Mouse (Mus musculus) liver, postnatal 0 days (tissue): Measurements from ENCODE around the gene Sema6c. TPM values are rescaled to one million over a fixed set of nuclear protein-coding genes. Genes with fewer than 3 reads are reported as not detected.

ENCODE experiments used
- ATAC-seq: fragments of 200-750 bp; cut with Nextera tagmentation; 2 replicates; pipeline ENCODE4 v1.8.0; 2017; ENCODE audit warnings: mild to moderate bottlenecking, moderate library complexity
- DNase-seq: peaks from one replicate; pipeline ENCODE4 v3.0.0-alpha.2; 2016
- H3K27ac ChIP-seq: fragments of 300-500 bp; sonication (generic); 2 replicates; pipeline ENCODE4 v1.5.1; 2014; ENCODE audit warnings: antibody characterized with exemption, moderate library complexity, mild to moderate bottlenecking, low read depth
- H3K27me3 ChIP-seq: fragments of 300-500 bp; sonication (generic); 2 replicates; pipeline ENCODE4 v1.6.1; 2014; ENCODE audit warnings: low read length, control low read depth, mixed read lengths; ENCODE audit not compliant: insufficient read depth
- H3K36me3 ChIP-seq: fragments of 300-500 bp; sonication (generic); replicated peaks from 2 replicates; pipeline ENCODE4 v1.6.1; 2014; ENCODE audit warnings: mild to moderate bottlenecking, control low read depth, low read length, moderate library complexity, mixed read lengths; ENCODE audit not compliant: insufficient read depth
- H3K4me1 ChIP-seq: fragments of 300-500 bp; sonication (generic); 2 replicates; pipeline ENCODE4 v1.6.1; 2014; ENCODE audit warnings: antibody characterized with exemption, mild to moderate bottlenecking, control low read depth; ENCODE audit not compliant: insufficient read depth
- H3K4me2 ChIP-seq: fragments of 300-500 bp; sonication (generic); 2 replicates; pipeline ENCODE4 v1.6.1; 2014; ENCODE audit warnings: low read depth, mild to moderate bottlenecking, low read length, moderate library complexity, mixed read lengths
- H3K4me3 ChIP-seq: fragments of 300-500 bp; sonication (generic); 2 replicates; pipeline ENCODE4 v1.5.1; 2014; ENCODE audit warnings: low read depth, low read length
- H3K9ac ChIP-seq: fragments of 300-500 bp; sonication (generic); replicated peaks from 2 replicates; pipeline ENCODE4 v1.6.1; 2014; ENCODE audit warnings: mild to moderate bottlenecking, moderate library complexity
- H3K9me3 ChIP-seq: fragments of 300-500 bp; sonication (generic); 2 replicates; pipeline ENCODE4 v1.6.1; 2016; ENCODE audit warnings: mild to moderate bottlenecking, control low read depth, low read length, mixed read lengths
- CTCF ChIP-seq: sonication (generic); IDR thresholded peaks from 2 replicates; pipeline ENCODE4 v1.5.1; 2016; ENCODE audit warnings: antibody characterized with exemption, low read depth
- EP300 ChIP-seq: IDR thresholded peaks from 2 replicates; pipeline ENCODE4 v1.6.1; 2016; ENCODE audit warnings: antibody characterized with exemption, low read depth, mild to moderate bottlenecking
- WGBS: fragments of 180-500 bp; shearing (Covaris S2); extraction: QIAGEN DNeasy Blood & Tissue Kit; methylation state at CpG from one replicate; pipeline ENCODE4 v1.1.7; 2014; ENCODE audit not compliant: insufficient replicate concordance; 5-methylcytosine and 5-hydroxymethylcytosine counted together
- microRNA-seq: library from miRNA; unstranded; fragments of <30 nt; microRNA quantifications from one replicate; pipeline ENCODE4, GENCODE M21; 2016
- polyA plus RNA-seq: library from polyadenylated mRNA; unstranded; fragments of >200 nt; fragmentation: Nextera tagmentation; extraction: Ambion mirVana; gene quantifications from 2 replicates; pipeline ENCODE4 v1.2.1, GENCODE M21; 2015

The Sema6c gene
- polyA plus RNA-seq, 1 experiment from 2014 or later: 0.28 TPM

DNA sequence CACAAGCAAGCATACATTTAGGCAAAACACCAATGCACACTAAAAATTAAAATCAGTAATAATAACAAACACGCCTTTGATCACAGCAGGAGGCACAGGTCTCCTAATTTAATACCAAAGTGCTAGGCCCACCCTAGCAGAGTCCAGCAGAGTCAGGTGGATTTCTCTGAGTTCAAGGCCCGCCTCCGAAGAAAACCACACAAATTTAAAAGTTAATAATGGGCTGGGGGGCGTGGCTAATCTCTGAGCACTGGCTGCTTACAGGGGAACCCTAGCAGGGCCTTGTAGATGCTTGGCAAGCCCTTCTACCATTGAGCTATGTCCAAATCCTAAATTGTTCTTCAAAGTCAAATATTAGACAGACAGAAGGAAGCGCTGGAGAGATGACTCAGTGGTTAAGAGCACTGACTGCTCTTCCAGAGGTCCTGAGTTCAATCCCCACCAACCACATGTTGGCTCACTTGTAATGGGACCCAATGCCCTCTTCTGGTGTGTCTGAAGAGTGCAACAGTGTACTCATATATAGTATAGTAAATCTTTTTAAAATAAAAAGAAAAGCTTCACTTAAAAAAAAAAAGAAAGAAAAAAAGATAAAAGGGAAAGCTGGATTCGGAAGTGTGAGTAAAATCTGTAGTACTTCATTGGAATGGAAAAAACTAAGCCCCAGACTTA is 58.3 kb downstream of the Sema6c start:
- H3K4me2 ChIP-seq: peak overlapping the region; percentile 72
- ATAC-seq (no peak), DNase-seq (peak; percentile 38)
- TF ChIP-seq CTCF (no peak), EP300 (no peak)
- H3K4me3 ChIP-seq: peak overlapping the region; percentile 92
- peak overlapping the region; percentile 99 for H3K27ac ChIP-seq
- H3K9me3 ChIP-seq: no peaks in the 10 kb centered on the region
- peaks cover 21% of the 10 kb centered on the region for H3K36me3 ChIP-seq
- WGBS: 60% methylated on average over 6 of the region's 6 CpGs
- H3K27me3 ChIP-seq: no peaks in the 10 kb centered on the region
- H3K4me1 ChIP-seq: peaks cover 23% of the 10 kb centered on the region
- peak overlapping the region; percentile 96 for H3K9ac ChIP-seq

- TF ChIP-seq EP300 (no peak), CTCF (no peak)
- peaks cover 10% of the 10 kb centered on the region for H3K4me1 ChIP-seq
- H3K4me2 ChIP-seq: no peak overlapping the region
- no peak for ATAC-seq
- no peak for DNase-seq
- no peak overlapping the region for H3K27ac ChIP-seq
- no peaks in the 10 kb centered on the region for H3K9me3 ChIP-seq
- H3K36me3 ChIP-seq: 0 out of 2 replicates have a peak, but pooled peaks cover 6% of the 10 kb centered on the region
- no peak overlapping the region for H3K4me3 ChIP-seq
- WGBS: 84% methylated on average over 2 of the region's 2 CpGs
- H3K9ac ChIP-seq: no peak overlapping the region
- H3K27me3 ChIP-seq: no peaks in the 10 kb centered on the region
These were observed 62.8 kb downstream of the Sema6c start for GRCm38 (mm10) chr3:95223041-95223440.

Small RNAs within 50 kb of the gene (microRNA-seq; reads per million reads assigned to microRNA genes)
- gene Mir8099-1: not detected

Other genes starting within 250 kb of the Sema6c start
- gene Selenbp1, start 227.4 kb upstream of the Sema6c start, polyA plus RNA-seq: 129 and 135 TPM in 2 replicates
- gene Rfx5, start 206.4 kb upstream of the Sema6c start, polyA plus RNA-seq: 1.1 and 1.2 TPM in 2 replicates
- gene Pi4kb, start 185.7 kb upstream of the Sema6c start, polyA plus RNA-seq: 5.4 and 6.5 TPM in 2 replicates
- 3.7 and 5.3 TPM in 2 replicates for gene Zfp687, start 145.0 kb upstream of the Sema6c start, polyA plus RNA-seq
- 142 and 143 TPM in 2 replicates for gene Psmd4, start 117.8 kb upstream of the Sema6c start, polyA plus RNA-seq
- gene Pip5k1a, start 53.5 kb upstream of the Sema6c start, polyA plus RNA-seq: 6.4 and 7.1 TPM in 2 replicates
- 27.4 and 27.9 TPM in 2 replicates for gene Vps72, start 49.4 kb upstream of the Sema6c start, polyA plus RNA-seq
- gene Tmod4, start 36.0 kb upstream of the Sema6c start, polyA plus RNA-seq: 0.19 and 1.5 TPM in 2 replicates
- gene Scnm1, start 26.4 kb upstream of the Sema6c start, polyA plus RNA-seq: 19.3 and 23.7 TPM in 2 replicates
- gene Lysmd1, start 26.4 kb upstream of the Sema6c start, polyA plus RNA-seq: 6.7 and 7.0 TPM in 2 replicates
- 13.0 and 13.1 TPM in 2 replicates for gene Tnfaip8l2, start 18.1 kb upstream of the Sema6c start, polyA plus RNA-seq
- 2.5 and 3.9 TPM in 2 replicates for gene Gabpb2, start 57.5 kb downstream of the Sema6c start, polyA plus RNA-seq
- 31.7 and 32.3 TPM in 2 replicates for gene Cdc42se1, start 68.3 kb downstream of the Sema6c start, polyA plus RNA-seq
- gene Mllt11, start 71.7 kb downstream of the Sema6c start, polyA plus RNA-seq: 2.0 and 2.3 TPM in 2 replicates
- 0.08 TPM in 1 of 2 replicates, not detected in the other for gene Gm128, start 81.1 kb downstream of the Sema6c start, polyA plus RNA-seq
- gene Bnipl, start 90.7 kb downstream of the Sema6c start, polyA plus RNA-seq: not detected in 2 replicates
- gene Mindy1, start 120.9 kb downstream of the Sema6c start, polyA plus RNA-seq: 41.4 and 42.8 TPM in 2 replicates
- gene Prune1, start 121.6 kb downstream of the Sema6c start, polyA plus RNA-seq: 10.6 and 10.7 TPM in 2 replicates
- 1.2 TPM in 2 replicates for gene Anxa9, start 146.7 kb downstream of the Sema6c start, polyA plus RNA-seq
- gene Cers2, start 154.3 kb downstream of the Sema6c start, polyA plus RNA-seq: 124 and 125 TPM in 2 replicates
- gene Setdb1, start 196.7 kb downstream of the Sema6c start, polyA plus RNA-seq: 6.3 and 6.6 TPM in 2 replicates
- gene 4930558C23Rik, start 242.4 kb downstream of the Sema6c start, polyA plus RNA-seq: not detected in 2 replicates